Mouse (Mus musculus): ENCODE measurements around the gene Neurod4. TPM values are rescaled to one million over a fixed set of nuclear protein-coding genes. Genes with fewer than 3 reads are reported as not detected.

The Neurod4 gene
- total and polyA plus RNA-seq, 3 experiments = 0.13 to 0.24 (median 0.17) TPM

DNA sequence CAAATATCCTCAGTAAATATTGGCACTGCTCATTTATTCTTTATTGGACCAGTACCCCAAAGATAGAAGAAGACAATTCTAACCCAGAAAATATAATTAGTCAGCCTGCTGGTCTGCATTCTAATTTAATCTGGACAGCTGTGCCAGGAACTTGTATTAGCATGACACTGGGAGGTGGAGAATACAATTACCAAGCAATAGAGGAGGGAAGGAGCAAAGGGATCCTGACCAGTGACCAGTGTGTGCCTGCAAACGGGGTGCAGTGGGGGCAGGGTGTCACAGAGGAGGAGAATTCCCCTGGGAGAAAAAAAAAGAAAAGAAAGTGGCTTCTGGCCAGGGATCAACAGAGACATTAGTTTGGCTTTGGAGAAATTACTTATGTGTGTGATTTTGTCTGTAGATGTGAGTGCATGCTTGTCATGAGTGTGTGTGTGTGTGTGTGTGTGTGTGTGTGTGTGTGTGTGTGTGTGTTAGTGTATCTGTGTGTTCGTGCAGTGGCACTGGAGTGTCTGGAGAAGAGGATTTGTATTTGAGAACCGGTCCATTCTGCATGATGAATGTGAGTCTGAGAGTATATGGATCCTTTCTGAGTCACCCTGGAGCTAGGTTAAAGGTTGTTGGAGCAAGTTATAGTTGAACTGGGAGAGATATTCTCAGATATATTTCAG lies 13.8 kb upstream of the Neurod4 start:
- H3K27me3 ChIP-seq (replicated peaks) = no peaks in the 10 kb centered on the region
- H3K4me1 ChIP-seq (ENCODE audit: control insufficient read depth in 1 of 2, insufficient read depth in 2 of 2) = peaks cover 0 to 2% of the 10 kb centered on the region in 2 experiments; a peak in 1 of 4 replicates
- H3K79me2 ChIP-seq (replicated peaks; ENCODE audit: control insufficient read depth, extremely low read depth, insufficient read depth, poor library complexity, severe bottlenecking) = no peaks in the 10 kb centered on the region
- TF ChIP-seq CHD2 (IDR thresholded peaks at IDR 0.05; ENCODE audit: low read length) (no peak), USF1 (IDR thresholded peaks at IDR 0.05; ENCODE audit: low read depth, low read length) (no peak), SMC3 (IDR thresholded peaks at IDR 0.05; ENCODE audit: low read depth, low read length) (no peak), ETS1 (conservative IDR thresholded peaks at IDR 0.05; ENCODE audit: low read depth, low read length) (no peak), JUN (IDR thresholded peaks at IDR 0.05; ENCODE audit: insufficient read depth, low read depth, low read length) (no peak), MXI1 (IDR thresholded peaks at IDR 0.05; ENCODE audit: low read depth, low read length) (no peak), MAZ (IDR thresholded peaks at IDR 0.05; ENCODE audit: low read depth, low read length) (no peak), ZNF384 (IDR thresholded peaks at IDR 0.05; ENCODE audit: low read depth, low read length) (no peak), CTCF (conservative IDR thresholded peaks at IDR 0.05 in 1 of 2, IDR thresholded peaks at IDR 0.05 in 1 of 2; ENCODE audit: low read depth in 2 of 2, low read length in 2 of 2) (no peak), GABPA (IDR thresholded peaks at IDR 0.05; ENCODE audit: insufficient replicate concordance, low read depth, low read length) (no peak), E2F4 (IDR thresholded peaks at IDR 0.05; ENCODE audit: insufficient replicate concordance, low read depth, low read length) (no peak), POLR2AphosphoS2 (IDR thresholded peaks at IDR 0.05; ENCODE audit: low read depth, low read length) (no peak), NELFE (IDR thresholded peaks at IDR 0.05; ENCODE audit: low read depth, low read length) (no peak), HCFC1 (IDR thresholded peaks at IDR 0.05; ENCODE audit: low read depth, low read length) (no peak), JUND (conservative IDR thresholded peaks at IDR 0.05; ENCODE audit: low read depth, low read length) (no peak)
- dilution Hi-C loops (cut with MboI; ENCODE audit: extremely low pct_ligation_motif_present, extremely low pct_unique_long_range_greater_than_20kb, low sequenced_read_pairs) (no loop called here), in situ Hi-C loops (cut with MboI; ENCODE audit: low pct_ligation_motif_present, low pct_unique_long_range_greater_than_20kb, low sequenced_read_pairs) (no loop called here)
- no peaks in the 10 kb centered on the region for H3K36me3 ChIP-seq (replicated peaks in 1 of 2; ENCODE audit: control insufficient read depth in 1 of 2, insufficient read depth in 1 of 2, low read length in 1 of 2)
- no peaks in the 10 kb centered on the region for H3K9me3 ChIP-seq (replicated peaks; ENCODE audit: low read length)
- no peak overlapping the region for H3K4me3 ChIP-seq (replicated peaks in 1 of 3; ENCODE audit: low read depth in 2 of 3, low read length in 2 of 3, poor library complexity in 1 of 3)
- H3K9ac ChIP-seq (ENCODE audit: insufficient read depth, low read depth) = no peak overlapping the region
- no peak overlapping the region for H3K27ac ChIP-seq (ENCODE audit: insufficient read depth, low read depth)
- DNase-seq (ENCODE audit: extremely low read depth) = no peak
- no peak overlapping the region for H3K4me2 ChIP-seq (ENCODE audit: insufficient read depth, low read depth, poor library complexity, severe bottlenecking)

DNA sequence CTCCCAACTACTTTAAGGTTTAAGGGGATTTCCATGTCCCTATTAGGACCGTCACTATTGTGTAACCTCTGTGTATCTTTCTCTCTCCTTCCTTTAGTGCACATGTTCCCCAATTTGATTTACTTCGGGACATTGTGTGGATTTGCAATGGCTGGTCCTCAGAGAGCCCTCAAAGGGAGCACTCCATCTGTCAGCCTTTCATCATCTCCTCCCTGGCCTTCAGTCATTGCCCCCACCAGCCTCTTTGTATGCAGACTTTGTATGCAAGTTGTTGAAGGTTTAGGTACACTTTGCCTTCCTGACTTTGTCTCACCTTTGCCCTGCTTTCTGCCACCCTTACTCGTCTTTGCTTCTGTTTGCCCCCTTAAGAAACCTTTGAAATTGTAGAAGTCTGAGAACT lies 8.0 kb upstream of the Neurod4 start:
- dilution Hi-C loops (cut with MboI; ENCODE audit: extremely low pct_ligation_motif_present, extremely low pct_unique_long_range_greater_than_20kb, low sequenced_read_pairs) = no loop called here
- Histone ChIP-seq H3K4me2 (ENCODE audit: insufficient read depth, low read depth, poor library complexity, severe bottlenecking) (no peak overlapping the region), H3K79me2 (replicated peaks; ENCODE audit: control insufficient read depth, extremely low read depth, insufficient read depth, poor library complexity, severe bottlenecking) (no peaks in the 10 kb centered on the region), H3K27me3 (replicated peaks) (no peaks in the 10 kb centered on the region), H3K4me1 (ENCODE audit: control insufficient read depth in 1 of 2, insufficient read depth in 2 of 2) (peaks cover 0 to 7% of the 10 kb centered on the region in 2 experiments; a peak in 2 of 4 replicates), H3K9ac (ENCODE audit: insufficient read depth, low read depth) (no peak overlapping the region), H3K27ac (ENCODE audit: insufficient read depth, low read depth) (no peak overlapping the region), H3K9me3 (replicated peaks; ENCODE audit: low read length) (no peaks in the 10 kb centered on the region), H3K36me3 (replicated peaks in 1 of 2; ENCODE audit: control insufficient read depth in 1 of 2, insufficient read depth in 1 of 2, low read length in 1 of 2) (no peaks in the 10 kb centered on the region), H3K4me3 (replicated peaks in 1 of 3; ENCODE audit: low read depth in 2 of 3, low read length in 2 of 3, poor library complexity in 1 of 3) (no peak overlapping the region)
- DNase-seq (ENCODE audit: extremely low read depth) = no peak
- in situ Hi-C loops (cut with MboI; ENCODE audit: low pct_ligation_motif_present, low pct_unique_long_range_greater_than_20kb, low sequenced_read_pairs) = no loop called here
- TF ChIP-seq MAZ (IDR thresholded peaks at IDR 0.05; ENCODE audit: low read depth, low read length) (no peak), RCOR1 (conservative IDR thresholded peaks at IDR 0.05; ENCODE audit: low read depth, low read length) (no peak), GABPA (IDR thresholded peaks at IDR 0.05; ENCODE audit: insufficient replicate concordance, low read depth, low read length) (no peak), TCF12 (IDR thresholded peaks at IDR 0.05; ENCODE audit: low read depth, low read length) (no peak), ZC3H11A (IDR thresholded peaks at IDR 0.05; ENCODE audit: low read depth, low read length) (no peak), SIN3A (IDR thresholded peaks at IDR 0.05; ENCODE audit: low read length) (no peak), E2F4 (IDR thresholded peaks at IDR 0.05; ENCODE audit: insufficient replicate concordance, low read depth, low read length) (no peak), SMC3 (IDR thresholded peaks at IDR 0.05; ENCODE audit: low read depth, low read length) (no peak), IRF4 (IDR thresholded peaks at IDR 0.05; ENCODE audit: low read depth, low read length) (no peak), PAX5 (IDR thresholded peaks at IDR 0.05; ENCODE audit: low read length) (no peak), JUN (IDR thresholded peaks at IDR 0.05; ENCODE audit: insufficient read depth, low read depth, low read length) (no peak), ELF1 (IDR thresholded peaks at IDR 0.05; ENCODE audit: low read depth, low read length) (no peak), MYC (IDR thresholded peaks at IDR 0.05; ENCODE audit: low read depth, low read length) (no peak), EP300 (IDR thresholded peaks at IDR 0.05; ENCODE audit: low read length) (no peak), MAFK (IDR thresholded peaks at IDR 0.05; ENCODE audit: insufficient replicate concordance, low read length) (no peak)

Data from CH12.LX (cell line).